Mouse (Mus musculus): ENCODE data around the gene Zfp526. TPM values are rescaled to one million over a fixed set of nuclear protein-coding genes. Genes with fewer than 3 reads are reported as not detected.

Gene Zfp526
- polyA plus RNA-seq, 1 experiment from 2014 or later = 3.9 TPM

DNA sequence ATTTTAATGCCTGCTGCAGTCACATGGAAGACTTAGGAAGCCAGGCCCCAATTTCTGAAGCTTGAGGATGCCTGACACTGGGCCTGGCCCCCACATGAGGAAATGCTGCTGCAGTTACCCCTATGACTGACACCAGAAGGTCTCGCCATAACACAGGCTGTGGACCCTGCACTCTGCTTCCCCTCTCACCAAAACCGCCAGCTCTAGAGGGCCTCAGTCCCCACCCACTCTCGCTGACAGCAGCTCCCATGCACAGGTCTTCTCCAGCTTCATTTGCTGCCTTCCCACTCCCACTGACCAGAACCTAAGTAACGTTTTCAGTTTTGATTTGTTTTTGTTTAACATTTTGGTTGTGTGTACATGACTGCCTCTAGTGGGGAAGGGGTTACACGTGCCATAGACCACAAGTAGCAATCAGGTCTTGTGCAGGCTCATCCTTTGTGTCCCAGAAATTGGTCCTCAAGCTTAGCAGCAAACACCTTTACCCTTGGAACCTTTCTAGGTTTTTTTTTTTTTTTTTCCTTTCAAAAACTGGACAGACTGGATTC, 10.9 kb downstream of the Zfp526 start:
- no peak overlapping the region for H3K9ac ChIP-seq (ENCODE audit: low read depth, low read length)
- no peaks in the 10 kb centered on the region for H3K27me3 ChIP-seq (ENCODE audit: control insufficient read depth, insufficient read depth, low read length)
- peaks cover 18% of the 10 kb centered on the region for H3K36me3 ChIP-seq (ENCODE audit: control insufficient read depth, insufficient read depth, low read length)
- no peak overlapping the region for H3K4me2 ChIP-seq (replicated peaks; ENCODE audit: low read depth, low read length)
- no peaks in the 10 kb centered on the region for H3K4me1 ChIP-seq (replicated peaks; ENCODE audit: control insufficient read depth, insufficient read depth, low read length)
- no peaks in the 10 kb centered on the region for H3K9me3 ChIP-seq (ENCODE audit: control insufficient read depth, low read length)
- ATAC-seq (ENCODE audit: low FRiP score) (no peak), DNase-seq (ENCODE audit: low spot score) (no peak)
- no peak overlapping the region for H3K27ac ChIP-seq (ENCODE audit: low read depth, low read length)
- 71% methylated on average over 5 of the region's 5 CpGs for WGBS
- no peak overlapping the region for H3K4me3 ChIP-seq (ENCODE audit: low read depth, low read length)

- ATAC-seq (ENCODE audit: low FRiP score) (no peak), DNase-seq (ENCODE audit: low spot score) (no peak)
- H3K9me3 ChIP-seq (ENCODE audit: control insufficient read depth, low read length) = no peaks in the 10 kb centered on the region
- 80% methylated on average over 2 of the region's 2 CpGs for WGBS
- H3K4me1 ChIP-seq (replicated peaks; ENCODE audit: control insufficient read depth, insufficient read depth, low read length) = no peaks in the 10 kb centered on the region
- no peak overlapping the region for H3K4me3 ChIP-seq (ENCODE audit: low read depth, low read length)
- H3K27ac ChIP-seq (ENCODE audit: low read depth, low read length) = no peak overlapping the region
- H3K9ac ChIP-seq (ENCODE audit: low read depth, low read length) = no peak overlapping the region
- peaks cover 18% of the 10 kb centered on the region for H3K36me3 ChIP-seq (ENCODE audit: control insufficient read depth, insufficient read depth, low read length)
- no peak overlapping the region for H3K4me2 ChIP-seq (replicated peaks; ENCODE audit: low read depth, low read length)
- H3K27me3 ChIP-seq (ENCODE audit: control insufficient read depth, insufficient read depth, low read length) = no peaks in the 10 kb centered on the region
These were observed 11.8 kb downstream of the Zfp526 start for GRCm38 (mm10) chr7:25233061-25233460.

DNA sequence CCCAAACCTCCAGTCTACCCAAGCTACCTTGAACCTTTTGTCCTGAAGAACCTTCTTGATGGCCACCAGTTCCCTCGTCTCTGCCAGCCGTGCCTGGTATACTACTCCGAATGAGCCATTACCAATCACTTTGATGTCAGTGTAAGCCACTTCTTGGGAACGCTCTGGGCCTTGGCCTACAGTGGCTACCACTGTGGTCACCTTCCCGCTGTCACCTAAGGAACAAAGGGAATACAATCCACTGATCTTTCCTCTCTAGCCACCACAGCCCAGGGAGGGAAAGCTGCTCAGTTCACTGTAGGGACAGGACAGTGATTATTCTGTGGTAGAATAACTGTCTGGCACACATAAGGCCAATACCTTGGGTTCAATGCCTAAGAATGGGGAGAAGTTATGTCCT, 14.3 kb downstream of the Zfp526 start:
- WGBS = 82% methylated on average over 5 of the region's 5 CpGs
- no peaks in the 10 kb centered on the region for H3K9me3 ChIP-seq (ENCODE audit: control insufficient read depth, low read length)
- H3K9ac ChIP-seq (ENCODE audit: low read depth, low read length) = no peak overlapping the region
- H3K4me1 ChIP-seq (replicated peaks; ENCODE audit: control insufficient read depth, insufficient read depth, low read length) = no peaks in the 10 kb centered on the region; the same call in 1 of the 2 replicates
- no peak overlapping the region for H3K27ac ChIP-seq (ENCODE audit: low read depth, low read length)
- ATAC-seq (ENCODE audit: low FRiP score) = no peak
- no peaks in the 10 kb centered on the region for H3K27me3 ChIP-seq (ENCODE audit: control insufficient read depth, insufficient read depth, low read length)
- H3K4me3 ChIP-seq (ENCODE audit: low read depth, low read length) = no peak overlapping the region
- H3K4me2 ChIP-seq (replicated peaks; ENCODE audit: low read depth, low read length) = no peak overlapping the region
- no peak for DNase-seq (ENCODE audit: low spot score)
- peaks cover 4% of the 10 kb centered on the region; the same call in 1 of the 2 replicates for H3K36me3 ChIP-seq (ENCODE audit: control insufficient read depth, insufficient read depth, low read length)

GRCm38 (mm10) chr7:25237249-25238014, 16.2 kb downstream of the Zfp526 start, which contains the start of gene Gsk3a:
Gene Gsk3a, minus strand, starts transcription at chr7:25237851.
- no peaks in the 10 kb centered on the region; the same call in 1 of the 2 replicates for H3K4me1 ChIP-seq (replicated peaks; ENCODE audit: control insufficient read depth, insufficient read depth, low read length)
- H3K9me3 ChIP-seq (ENCODE audit: control insufficient read depth, low read length) = no peaks in the 10 kb centered on the region
- peak; percentile 89 for ATAC-seq (ENCODE audit: low FRiP score)
- H3K27ac ChIP-seq (ENCODE audit: low read depth, low read length) = peak within 1 kb of the TSS; percentile 45
- H3K9ac ChIP-seq (ENCODE audit: low read depth, low read length) = peak within 1 kb of the TSS; percentile 90
- H3K27me3 ChIP-seq (ENCODE audit: control insufficient read depth, insufficient read depth, low read length) = no peaks in the 10 kb centered on the region
- H3K4me3 ChIP-seq (ENCODE audit: low read depth, low read length) = peak within 1 kb of the TSS; percentile 85
- no peaks in the 10 kb centered on the region for H3K36me3 ChIP-seq (ENCODE audit: control insufficient read depth, insufficient read depth, low read length)
- peak within 1 kb of the TSS; percentile 42 for H3K4me2 ChIP-seq (replicated peaks; ENCODE audit: low read depth, low read length)
- DNase-seq (ENCODE audit: low spot score) = peak; percentile 99
- WGBS = under 1% methylated on average over 54 of the region's 76 CpGs

DNA sequence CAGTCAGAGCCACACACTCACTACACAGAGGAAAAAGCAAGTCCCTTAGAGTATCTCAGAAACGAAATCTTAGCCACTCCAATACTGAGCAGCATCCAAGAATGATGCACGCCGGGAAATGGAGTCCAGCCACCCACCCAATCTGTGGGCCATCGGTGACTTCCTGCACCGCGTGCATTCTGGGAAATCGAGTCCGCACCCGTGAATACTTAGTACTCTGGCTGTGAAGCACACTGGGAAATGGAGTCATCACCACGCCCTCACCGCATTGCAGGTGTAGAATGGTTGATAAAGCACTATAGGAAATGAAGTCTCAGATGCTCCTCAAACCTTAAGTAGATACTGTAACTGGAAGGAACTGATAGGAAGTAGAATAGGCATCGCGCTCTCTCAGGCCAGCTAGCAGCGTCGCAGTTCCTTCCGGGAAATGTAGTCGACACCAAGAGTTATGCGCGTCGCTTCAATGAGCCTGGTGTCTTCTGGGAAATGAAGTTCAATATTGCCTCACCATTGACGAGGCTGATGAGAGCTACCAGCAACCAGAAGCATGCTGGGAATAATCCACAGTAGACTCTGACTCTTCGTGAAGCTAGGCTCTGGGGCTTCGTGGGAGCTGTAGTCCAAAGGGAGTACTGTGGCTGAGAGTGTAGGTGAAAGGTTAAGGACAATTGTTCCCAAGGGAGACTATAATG, 16.9 kb downstream of the Zfp526 start:
- Histone ChIP-seq H3K27me3 (ENCODE audit: control insufficient read depth, insufficient read depth, low read length) (no peaks in the 10 kb centered on the region), H3K9me3 (ENCODE audit: control insufficient read depth, low read length) (no peaks in the 10 kb centered on the region), H3K36me3 (ENCODE audit: control insufficient read depth, insufficient read depth, low read length) (no peaks in the 10 kb centered on the region), H3K9ac (ENCODE audit: low read depth, low read length) (no peak overlapping the region; the same call in 1 of the 2 replicates), H3K4me3 (ENCODE audit: low read depth, low read length) (peak overlapping the region; percentile 85), H3K4me1 (replicated peaks; ENCODE audit: control insufficient read depth, insufficient read depth, low read length) (no peaks in the 10 kb centered on the region; the same call in 1 of the 2 replicates), H3K27ac (ENCODE audit: low read depth, low read length) (peak overlapping the region; percentile 45; the same call in 1 of the 2 replicates), H3K4me2 (replicated peaks; ENCODE audit: low read depth, low read length) (peak overlapping the region; percentile 42)
- peak; percentile 95 for ATAC-seq (ENCODE audit: low FRiP score)
- peak; percentile 94 for DNase-seq (ENCODE audit: low spot score)
- under 1% methylated on average over 23 of the region's 23 CpGs for WGBS

GRCm38 (mm10) chr7:25238829-25239623, 17.8 kb downstream of the Zfp526 start:
- no peaks in the 10 kb centered on the region for H3K9me3 ChIP-seq (ENCODE audit: control insufficient read depth, low read length)
- H3K4me3 ChIP-seq (ENCODE audit: low read depth, low read length) = peak overlapping the region; percentile 85
- WGBS = 4% methylated on average over 30 of the region's 30 CpGs
- no peaks in the 10 kb centered on the region; the same call in 1 of the 2 replicates for H3K4me1 ChIP-seq (replicated peaks; ENCODE audit: control insufficient read depth, insufficient read depth, low read length)
- no peaks in the 10 kb centered on the region for H3K36me3 ChIP-seq (ENCODE audit: control insufficient read depth, insufficient read depth, low read length)
- H3K27ac ChIP-seq (ENCODE audit: low read depth, low read length) = peak overlapping the region; percentile 10
- no peaks in the 10 kb centered on the region for H3K27me3 ChIP-seq (ENCODE audit: control insufficient read depth, insufficient read depth, low read length)
- peak overlapping the region; percentile 42 for H3K4me2 ChIP-seq (replicated peaks; ENCODE audit: low read depth, low read length)
- peak; percentile 81 for DNase-seq (ENCODE audit: low spot score)
- peak; percentile 36 for ATAC-seq (ENCODE audit: low FRiP score)
- peak overlapping the region; percentile 29; the same call in 1 of the 2 replicates for H3K9ac ChIP-seq (ENCODE audit: low read depth, low read length)

DNA sequence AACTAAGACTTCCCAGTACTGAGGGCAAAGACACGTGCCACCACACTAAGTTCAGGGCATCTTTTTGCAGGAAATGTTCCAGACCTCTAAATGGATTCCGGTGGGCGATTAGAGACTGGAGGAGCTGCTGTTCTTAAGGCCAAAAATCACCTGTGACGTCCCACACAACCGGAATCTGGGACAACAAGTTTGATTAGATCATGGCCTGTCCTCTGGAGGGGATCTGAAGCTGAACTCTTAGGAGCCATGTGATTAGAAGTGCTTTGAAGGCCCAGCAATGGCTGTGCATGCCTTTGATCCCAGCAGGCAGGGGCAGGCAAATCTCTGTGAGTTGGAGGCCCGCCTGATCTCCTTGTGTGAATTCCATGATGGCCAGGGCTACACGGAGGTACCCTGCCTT, 19.4 kb downstream of the Zfp526 start:
- Histone ChIP-seq H3K27me3 (ENCODE audit: control insufficient read depth, insufficient read depth, low read length) (no peaks in the 10 kb centered on the region), H3K9ac (ENCODE audit: low read depth, low read length) (no peak overlapping the region), H3K4me1 (replicated peaks; ENCODE audit: control insufficient read depth, insufficient read depth, low read length) (no peaks in the 10 kb centered on the region; the same call in 1 of the 2 replicates), H3K9me3 (ENCODE audit: control insufficient read depth, low read length) (no peaks in the 10 kb centered on the region), H3K4me3 (ENCODE audit: low read depth, low read length) (no peak overlapping the region), H3K27ac (ENCODE audit: low read depth, low read length) (no peak overlapping the region), H3K36me3 (ENCODE audit: control insufficient read depth, insufficient read depth, low read length) (no peaks in the 10 kb centered on the region), H3K4me2 (replicated peaks; ENCODE audit: low read depth, low read length) (no peak overlapping the region)
- no peak for DNase-seq (ENCODE audit: low spot score)
- no peak for ATAC-seq (ENCODE audit: low FRiP score)
- WGBS = 72% methylated on average over 7 of the region's 7 CpGs

DNA sequence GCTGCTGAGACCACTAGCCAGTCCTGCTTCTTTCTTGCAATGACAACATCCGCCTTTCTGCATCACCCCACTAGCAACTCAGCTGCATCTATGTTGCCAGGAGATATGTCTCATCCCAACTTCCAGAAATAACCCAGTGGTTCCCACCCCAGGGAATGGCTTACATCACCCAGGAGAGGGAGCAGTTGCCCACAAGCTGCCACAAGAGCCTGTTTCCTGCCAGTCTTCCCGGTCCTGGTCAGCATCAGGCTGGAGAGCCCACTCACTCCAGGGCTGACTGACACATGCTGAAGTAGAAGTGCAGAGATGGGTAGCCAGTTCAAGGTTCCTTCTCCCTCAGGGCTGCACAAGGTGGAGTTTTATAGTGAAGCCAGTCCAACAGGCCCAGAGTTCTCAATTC, 19.8 kb downstream of the Zfp526 start:
- H3K9ac ChIP-seq (ENCODE audit: low read depth, low read length) = no peak overlapping the region
- ATAC-seq (ENCODE audit: low FRiP score) (no peak), DNase-seq (ENCODE audit: low spot score) (peak; percentile 54)
- no peaks in the 10 kb centered on the region for H3K9me3 ChIP-seq (ENCODE audit: control insufficient read depth, low read length)
- H3K27ac ChIP-seq (ENCODE audit: low read depth, low read length) = no peak overlapping the region
- no peaks in the 10 kb centered on the region; the same call in 1 of the 2 replicates for H3K4me1 ChIP-seq (replicated peaks; ENCODE audit: control insufficient read depth, insufficient read depth, low read length)
- no peaks in the 10 kb centered on the region for H3K27me3 ChIP-seq (ENCODE audit: control insufficient read depth, insufficient read depth, low read length)
- no peak overlapping the region for H3K4me2 ChIP-seq (replicated peaks; ENCODE audit: low read depth, low read length)
- WGBS = 26% methylated on average over 2 of the region's 2 CpGs
- no peak overlapping the region for H3K4me3 ChIP-seq (ENCODE audit: low read depth, low read length)
- H3K36me3 ChIP-seq (ENCODE audit: control insufficient read depth, insufficient read depth, low read length) = no peaks in the 10 kb centered on the region
